Mouse (Mus musculus): ENCODE results near the gene Pheta1. TPM values are rescaled to one million over a fixed set of nuclear protein-coding genes. Genes with fewer than 3 reads are reported as not detected.

The Pheta1 gene
- polyA plus RNA-seq, 1 experiment from 2014 or later, result 22.7 TPM

GRCm38 (mm10) chr5:121856740-121857139, 8.0 kb downstream of the Pheta1 start:
- H3K27ac ChIP-seq (ENCODE audit: low read length), result no peak overlapping the region
- H3K9me3 ChIP-seq (ENCODE audit: low read length), result no peaks in the 10 kb centered on the region
- ATAC-seq (no peak), DNase-seq (ENCODE audit: low spot score) (no peak)
- no peaks in the 10 kb centered on the region for H3K27me3 ChIP-seq (replicated peaks; ENCODE audit: insufficient read depth, low read length)
- H3K4me3 ChIP-seq (ENCODE audit: low read depth, low read length), result no peak overlapping the region
- H3K36me3 ChIP-seq (ENCODE audit: insufficient read depth, low read length), result 0 out of 2 replicates have a peak, but pooled peaks cover 13% of the 10 kb centered on the region
- H3K9ac ChIP-seq (replicated peaks; ENCODE audit: low read depth), result no peak overlapping the region
- 80% methylated on average over 11 of the region's 11 CpGs for WGBS
- TF ChIP-seq EP300 (IDR thresholded peaks at IDR 0.05), result no peak
- TF ChIP-seq CTCF (IDR thresholded peaks at IDR 0.05), result no peak
- H3K4me2 ChIP-seq (replicated peaks; ENCODE audit: low read depth, low read length), result no peak overlapping the region
- H3K4me1 ChIP-seq (ENCODE audit: insufficient read depth, low read depth, low read length), result peaks cover 4% of the 10 kb centered on the region; the same call in 1 of the 2 replicates

DNA sequence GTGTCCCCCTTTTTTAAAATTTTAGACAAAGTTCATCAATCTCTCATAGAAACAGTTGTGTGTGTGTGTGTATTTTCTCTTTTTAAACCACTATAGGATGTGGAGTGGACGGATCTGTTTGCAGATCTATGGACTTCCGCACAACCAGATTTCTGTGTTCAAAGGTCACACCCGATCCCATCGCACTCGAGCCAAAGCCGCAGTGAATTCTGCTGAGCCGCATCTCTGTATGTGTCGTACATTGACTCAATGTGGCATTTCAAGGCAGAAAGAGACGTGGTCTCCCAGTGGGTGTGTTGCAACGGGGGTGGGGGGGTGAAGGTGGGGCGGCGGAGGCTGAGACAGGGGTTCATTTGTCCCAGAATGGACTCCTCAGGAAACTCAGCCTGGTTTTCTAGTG, 9.6 kb downstream of the Pheta1 start:
- Histone ChIP-seq H3K9me3 (ENCODE audit: low read length) (no peaks in the 10 kb centered on the region), H3K27me3 (replicated peaks; ENCODE audit: insufficient read depth, low read length) (no peaks in the 10 kb centered on the region), H3K4me2 (replicated peaks; ENCODE audit: low read depth, low read length) (no peak overlapping the region), H3K4me1 (ENCODE audit: insufficient read depth, low read depth, low read length) (peaks cover 2% of the 10 kb centered on the region; the same call in 1 of the 2 replicates), H3K27ac (ENCODE audit: low read length) (no peak overlapping the region), H3K36me3 (ENCODE audit: insufficient read depth, low read length) (0 out of 2 replicates have a peak, but pooled peaks cover 2% of the 10 kb centered on the region), H3K9ac (replicated peaks; ENCODE audit: low read depth) (no peak overlapping the region), H3K4me3 (ENCODE audit: low read depth, low read length) (no peak overlapping the region)
- DNase-seq (ENCODE audit: low spot score) (no peak), ATAC-seq (no peak)
- WGBS, result 83% methylated on average over 12 of the region's 12 CpGs
- TF ChIP-seq CTCF (IDR thresholded peaks at IDR 0.05), result no peak
- no peak for TF ChIP-seq EP300 (IDR thresholded peaks at IDR 0.05)

DNA sequence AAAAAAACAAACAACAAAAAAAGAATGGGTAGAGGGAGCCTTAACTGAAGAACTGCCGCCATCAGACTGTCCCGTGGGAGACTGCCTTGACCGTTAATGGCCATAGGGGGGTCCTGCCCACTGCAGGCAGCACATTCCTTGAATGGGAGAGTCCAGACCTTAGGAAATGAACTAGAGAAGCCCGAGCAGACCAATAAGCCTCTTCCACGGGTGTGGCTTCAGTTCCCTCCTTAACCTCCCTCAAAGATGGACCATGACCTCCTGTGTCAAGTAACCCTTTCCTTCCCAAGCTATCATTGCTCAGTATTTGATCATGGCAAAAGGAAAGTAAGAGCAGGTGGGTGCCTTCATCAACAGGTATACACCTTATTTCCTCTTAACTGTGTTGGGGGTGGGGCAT, 13.2 kb downstream of the Pheta1 start:
- no peak overlapping the region for H3K4me2 ChIP-seq (replicated peaks; ENCODE audit: low read depth, low read length)
- no peak overlapping the region for H3K4me3 ChIP-seq (ENCODE audit: low read depth, low read length)
- WGBS, result 40% methylated on average over 5 of the region's 5 CpGs
- ATAC-seq (no peak), DNase-seq (ENCODE audit: low spot score) (no peak)
- no peaks in the 10 kb centered on the region for H3K36me3 ChIP-seq (ENCODE audit: insufficient read depth, low read length)
- no peaks in the 10 kb centered on the region for H3K4me1 ChIP-seq (ENCODE audit: insufficient read depth, low read depth, low read length)
- H3K9ac ChIP-seq (replicated peaks; ENCODE audit: low read depth), result no peak overlapping the region
- no peak overlapping the region for H3K27ac ChIP-seq (ENCODE audit: low read length)
- H3K9me3 ChIP-seq (ENCODE audit: low read length), result no peaks in the 10 kb centered on the region
- TF ChIP-seq EP300 (IDR thresholded peaks at IDR 0.05) (no peak), CTCF (IDR thresholded peaks at IDR 0.05) (no peak)
- H3K27me3 ChIP-seq (replicated peaks; ENCODE audit: insufficient read depth, low read length), result no peaks in the 10 kb centered on the region

DNA sequence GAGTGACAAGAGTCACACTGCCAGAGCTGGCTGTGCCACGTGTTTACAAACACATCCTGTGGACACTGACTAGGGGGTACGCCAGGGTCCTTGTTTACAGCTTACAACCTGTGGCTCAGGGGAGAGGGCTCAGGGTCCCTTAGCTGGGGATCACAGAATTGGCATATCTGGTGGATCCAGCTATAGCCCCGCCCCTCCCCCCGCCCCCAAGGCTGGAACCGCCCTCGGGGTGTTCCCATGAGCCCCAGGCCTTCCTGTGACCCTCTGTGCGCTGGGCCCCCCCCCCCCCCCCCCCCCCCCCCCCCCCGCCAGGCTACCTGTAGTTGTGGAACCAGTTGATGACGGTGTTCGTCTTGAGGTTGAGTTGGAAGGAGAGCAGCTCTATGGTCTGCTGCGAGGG, 15.5 kb downstream of the Pheta1 start:
- Histone ChIP-seq H3K4me2 (replicated peaks; ENCODE audit: low read depth, low read length) (peak overlapping the region; percentile 39; the same call in 1 of the 2 replicates), H3K36me3 (ENCODE audit: insufficient read depth, low read length) (no peaks in the 10 kb centered on the region), H3K27ac (ENCODE audit: low read length) (no peak overlapping the region), H3K9me3 (ENCODE audit: low read length) (no peaks in the 10 kb centered on the region), H3K27me3 (replicated peaks; ENCODE audit: insufficient read depth, low read length) (no peaks in the 10 kb centered on the region), H3K4me3 (ENCODE audit: low read depth, low read length) (no peak overlapping the region), H3K9ac (replicated peaks; ENCODE audit: low read depth) (no peak overlapping the region), H3K4me1 (ENCODE audit: insufficient read depth, low read depth, low read length) (no peaks in the 10 kb centered on the region)
- ATAC-seq, result peak; percentile 28
- no peak for TF ChIP-seq CTCF (IDR thresholded peaks at IDR 0.05)
- TF ChIP-seq EP300 (IDR thresholded peaks at IDR 0.05), result no peak
- WGBS, result 8% methylated on average over 7 of the region's 11 CpGs
- no peak for DNase-seq (ENCODE audit: low spot score)

DNA sequence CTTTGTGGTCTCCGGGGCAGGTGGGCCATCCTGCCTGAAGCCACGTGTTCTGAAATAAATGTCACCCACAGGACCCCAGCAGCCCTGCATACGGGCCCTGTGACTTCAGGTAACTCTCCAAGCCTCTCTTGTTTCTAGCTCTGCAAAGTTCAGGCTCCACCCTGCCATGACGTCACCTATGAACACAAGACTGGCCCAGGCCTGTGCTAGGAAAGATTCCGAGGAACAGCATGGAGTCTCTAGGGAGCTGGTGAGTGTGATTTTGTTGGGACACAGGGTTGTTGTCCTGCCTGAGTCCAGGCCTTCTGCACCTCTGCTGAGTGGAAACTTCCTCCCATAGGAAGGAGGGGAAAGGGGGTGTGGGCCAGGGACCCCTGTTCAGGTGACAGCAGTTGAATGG, 19.2 kb downstream of the Pheta1 start:
- DNase-seq (ENCODE audit: low spot score) (peak; percentile 62), ATAC-seq (no peak; the same call in 1 of the 2 replicates)
- H3K9me3 ChIP-seq (ENCODE audit: low read length), result no peaks in the 10 kb centered on the region
- H3K27me3 ChIP-seq (replicated peaks; ENCODE audit: insufficient read depth, low read length), result no peaks in the 10 kb centered on the region
- WGBS, result 51% methylated on average over 5 of the region's 5 CpGs
- no peak for TF ChIP-seq CTCF (IDR thresholded peaks at IDR 0.05)
- no peak for TF ChIP-seq EP300 (IDR thresholded peaks at IDR 0.05)
- H3K4me2 ChIP-seq (replicated peaks; ENCODE audit: low read depth, low read length), result no peak overlapping the region
- H3K4me1 ChIP-seq (ENCODE audit: insufficient read depth, low read depth, low read length), result no peaks in the 10 kb centered on the region
- H3K4me3 ChIP-seq (ENCODE audit: low read depth, low read length), result no peak overlapping the region
- H3K36me3 ChIP-seq (ENCODE audit: insufficient read depth, low read length), result no peaks in the 10 kb centered on the region
- no peak overlapping the region for H3K27ac ChIP-seq (ENCODE audit: low read length)
- no peak overlapping the region for H3K9ac ChIP-seq (replicated peaks; ENCODE audit: low read depth)

- no peaks in the 10 kb centered on the region for H3K27me3 ChIP-seq (replicated peaks; ENCODE audit: insufficient read depth, low read length)
- no peak overlapping the region for H3K4me3 ChIP-seq (ENCODE audit: low read depth, low read length)
- DNase-seq (ENCODE audit: low spot score) (peak; percentile 49), ATAC-seq (peak; percentile 66)
- H3K27ac ChIP-seq (ENCODE audit: low read length), result peak overlapping the region; percentile 64; the same call in 1 of the 2 replicates
- H3K4me2 ChIP-seq (replicated peaks; ENCODE audit: low read depth, low read length), result no peak overlapping the region
- no peaks in the 10 kb centered on the region for H3K4me1 ChIP-seq (ENCODE audit: insufficient read depth, low read depth, low read length)
- 59% methylated on average over 6 of the region's 6 CpGs for WGBS
- no peak for TF ChIP-seq CTCF (IDR thresholded peaks at IDR 0.05)
- TF ChIP-seq EP300 (IDR thresholded peaks at IDR 0.05), result no peak
- no peaks in the 10 kb centered on the region for H3K36me3 ChIP-seq (ENCODE audit: insufficient read depth, low read length)
- no peak overlapping the region for H3K9ac ChIP-seq (replicated peaks; ENCODE audit: low read depth)
- H3K9me3 ChIP-seq (ENCODE audit: low read length), result no peaks in the 10 kb centered on the region
These were observed 22.0 kb downstream of the Pheta1 start for GRCm38 (mm10) chr5:121870832-121871231.

Measured in lung, postnatal 0 days (tissue).